Mouse (Mus musculus): ENCODE data around the gene Dtnb. TPM values are rescaled to one million over a fixed set of nuclear protein-coding genes. Genes with fewer than 3 reads are reported as not detected.

Gene Dtnb
- polyA plus RNA-seq, 1 experiment from 2014 or later = 44.8 TPM

GRCm38 (mm10) chr12:3719151-3719721, 147.1 kb downstream of the Dtnb start:
- Histone ChIP-seq H3K27ac (replicated peaks) (0 out of 2 replicates have a peak overlapping the region, but pooled peaks have one; percentile 11), H3K9ac (no peak overlapping the region), H3K4me2 (no peak overlapping the region), H3K27me3 (no peaks in the 10 kb centered on the region), H3K36me3 (peaks cover 7% of the 10 kb centered on the region; the same call in 1 of the 2 replicates), H3K9me3 (no peaks in the 10 kb centered on the region), H3K4me3 (no peak overlapping the region), H3K4me1 (replicated peaks) (peaks cover 16% of the 10 kb centered on the region)
- no peak for ATAC-seq (ENCODE audit: low read depth)
- 59% methylated on average over 4 of the region's 4 CpGs for WGBS

GRCm38 (mm10) chr12:3720527-3720926, 148.3 kb downstream of the Dtnb start:
- Histone ChIP-seq H3K27ac (replicated peaks) (no peak overlapping the region), H3K9ac (no peak overlapping the region)
- 84% methylated on average over 2 of the region's 2 CpGs for WGBS

DNA sequence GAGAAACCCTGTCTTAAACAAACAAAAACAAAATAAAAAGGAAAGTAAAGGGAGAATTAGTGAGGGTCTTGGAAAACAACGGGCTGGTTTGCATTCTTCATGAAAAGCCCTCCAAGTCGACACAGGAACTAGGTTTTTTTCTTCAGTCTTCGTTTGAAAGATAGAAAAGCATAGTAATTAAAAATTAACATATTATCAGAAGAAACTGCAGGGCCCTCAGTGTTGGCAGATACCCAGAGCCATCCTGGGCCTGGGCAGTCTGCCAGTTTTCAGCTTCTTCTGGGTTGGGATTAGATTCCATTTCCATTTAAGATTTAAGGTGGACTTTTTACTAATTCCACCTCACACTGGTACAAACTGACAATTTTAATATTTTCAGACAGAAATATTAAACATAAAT, 151.6 kb downstream of the Dtnb start:
- Histone ChIP-seq H3K4me1 (replicated peaks) (peaks cover 14% of the 10 kb centered on the region), H3K36me3 (peaks cover 7% of the 10 kb centered on the region; the same call in 1 of the 2 replicates), H3K9ac (no peak overlapping the region), H3K9me3 (no peaks in the 10 kb centered on the region), H3K27me3 (no peaks in the 10 kb centered on the region), H3K27ac (replicated peaks) (peak overlapping the region; percentile 18; the same call in 1 of the 2 replicates), H3K4me2 (no peak overlapping the region), H3K4me3 (no peak overlapping the region)
- ATAC-seq (ENCODE audit: low read depth) = no peak
- WGBS = 39% methylated on average over 3 of the region's 3 CpGs

More at GRCm38 (mm10) chr12:3720527-3720926, 148.3 kb downstream of the Dtnb start:
- H3K4me2 ChIP-seq = no peak overlapping the region
- H3K27me3 ChIP-seq = no peaks in the 10 kb centered on the region
- H3K4me1 ChIP-seq (replicated peaks) = peaks cover 23% of the 10 kb centered on the region
- H3K4me3 ChIP-seq = no peak overlapping the region
- H3K9me3 ChIP-seq = no peaks in the 10 kb centered on the region
- no peak for ATAC-seq (ENCODE audit: low read depth)
- peaks cover 7% of the 10 kb centered on the region; the same call in 1 of the 2 replicates for H3K36me3 ChIP-seq

GRCm38 (mm10) chr12:3724822-3725370, 152.7 kb downstream of the Dtnb start:
- H3K9me3 ChIP-seq = no peaks in the 10 kb centered on the region
- ATAC-seq (ENCODE audit: low read depth) = peak; percentile 26; the same call in 1 of the 2 replicates
- H3K4me2 ChIP-seq = no peak overlapping the region
- no peak overlapping the region for H3K4me3 ChIP-seq
- peaks cover 7% of the 10 kb centered on the region; the same call in 1 of the 2 replicates for H3K36me3 ChIP-seq
- peak overlapping the region; percentile 23; the same call in 1 of the 2 replicates for H3K27ac ChIP-seq (replicated peaks)
- no peaks in the 10 kb centered on the region for H3K27me3 ChIP-seq
- H3K4me1 ChIP-seq (replicated peaks) = peaks cover 9% of the 10 kb centered on the region
- 45% methylated on average over 5 of the region's 5 CpGs for WGBS
- H3K9ac ChIP-seq = 0 out of 2 replicates have a peak overlapping the region, but pooled peaks have one; percentile 38

DNA sequence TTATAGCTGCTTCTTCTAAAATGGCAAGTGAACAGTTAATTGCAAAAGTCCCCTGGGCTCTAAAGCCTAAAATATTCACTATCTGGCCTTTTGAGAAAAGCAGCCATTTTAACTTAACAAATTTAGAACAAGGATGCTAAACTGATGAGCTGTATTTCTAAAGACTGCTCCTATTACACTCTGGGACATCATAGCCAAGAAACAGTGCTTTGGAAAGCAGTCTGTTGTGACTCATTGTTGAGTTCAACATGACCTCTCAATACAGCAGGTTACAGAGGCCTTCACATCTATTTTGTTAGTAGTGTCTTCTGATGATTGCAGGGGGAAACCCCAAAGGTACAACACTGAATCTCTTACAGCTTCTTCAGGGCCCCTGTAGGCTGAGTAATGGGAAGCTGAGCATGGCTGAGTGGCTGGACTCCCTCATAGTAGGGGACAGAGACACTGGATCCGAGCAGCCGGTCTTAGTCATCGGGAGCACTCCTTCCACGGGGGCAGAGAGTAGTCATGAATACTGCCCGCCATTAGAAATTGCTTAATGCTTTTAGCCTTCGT, 157.4 kb downstream of the Dtnb start:
- Histone ChIP-seq H3K4me1 (replicated peaks) (peaks cover 15% of the 10 kb centered on the region), H3K4me3 (no peak overlapping the region), H3K4me2 (no peak overlapping the region), H3K27ac (replicated peaks) (no peak overlapping the region), H3K36me3 (no peaks in the 10 kb centered on the region), H3K27me3 (no peaks in the 10 kb centered on the region), H3K9me3 (no peaks in the 10 kb centered on the region), H3K9ac (no peak overlapping the region)
- no peak for ATAC-seq (ENCODE audit: low read depth)
- 79% methylated on average over 6 of the region's 6 CpGs for WGBS

- H3K4me1 ChIP-seq (replicated peaks) = peaks cover 8% of the 10 kb centered on the region
- no peak overlapping the region for H3K27ac ChIP-seq (replicated peaks)
- no peaks in the 10 kb centered on the region for H3K9me3 ChIP-seq
- no peaks in the 10 kb centered on the region for H3K36me3 ChIP-seq
- 55% methylated on average over 11 of the region's 11 CpGs for WGBS
- H3K27me3 ChIP-seq = no peaks in the 10 kb centered on the region
- H3K4me2 ChIP-seq = no peak overlapping the region
- H3K9ac ChIP-seq = no peak overlapping the region
- ATAC-seq (ENCODE audit: low read depth) = peak; percentile 84
- H3K4me3 ChIP-seq = no peak overlapping the region
Measured at GRCm38 (mm10) chr12:3732623-3733265, 160.6 kb downstream of the Dtnb start.

DNA sequence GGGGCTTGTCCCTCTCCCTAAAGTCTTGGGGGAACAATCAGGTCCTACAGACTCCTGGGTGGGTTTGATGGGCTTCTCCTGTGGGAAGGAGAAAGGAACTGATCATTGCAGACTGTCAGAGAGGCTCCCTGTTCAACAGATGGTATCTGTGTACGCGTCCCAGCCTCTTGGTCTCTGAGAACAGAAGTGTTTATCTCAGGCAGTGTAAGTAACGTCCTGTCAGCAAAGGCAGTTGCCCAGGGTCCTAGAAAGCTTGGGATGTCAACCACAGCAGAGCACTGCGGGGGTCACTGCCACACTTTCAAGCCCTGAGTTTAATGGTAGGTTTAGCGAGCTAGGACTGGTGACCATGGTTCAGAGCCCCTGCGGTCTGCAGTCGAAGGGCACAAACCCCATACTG, 161.1 kb downstream of the Dtnb start:
- H3K27me3 ChIP-seq = no peaks in the 10 kb centered on the region
- H3K4me3 ChIP-seq = no peak overlapping the region
- ATAC-seq (ENCODE audit: low read depth) = 0 out of 2 replicates have a peak, but pooled peaks have one; percentile 28
- H3K36me3 ChIP-seq = no peaks in the 10 kb centered on the region
- H3K27ac ChIP-seq (replicated peaks) = no peak overlapping the region
- no peak overlapping the region for H3K9ac ChIP-seq
- whole genome bisulfite sequencing = 81% methylated on average over 7 of the region's 7 CpGs
- H3K4me2 ChIP-seq = no peak overlapping the region
- H3K9me3 ChIP-seq = no peaks in the 10 kb centered on the region
- H3K4me1 ChIP-seq (replicated peaks) = peaks cover 8% of the 10 kb centered on the region

DNA sequence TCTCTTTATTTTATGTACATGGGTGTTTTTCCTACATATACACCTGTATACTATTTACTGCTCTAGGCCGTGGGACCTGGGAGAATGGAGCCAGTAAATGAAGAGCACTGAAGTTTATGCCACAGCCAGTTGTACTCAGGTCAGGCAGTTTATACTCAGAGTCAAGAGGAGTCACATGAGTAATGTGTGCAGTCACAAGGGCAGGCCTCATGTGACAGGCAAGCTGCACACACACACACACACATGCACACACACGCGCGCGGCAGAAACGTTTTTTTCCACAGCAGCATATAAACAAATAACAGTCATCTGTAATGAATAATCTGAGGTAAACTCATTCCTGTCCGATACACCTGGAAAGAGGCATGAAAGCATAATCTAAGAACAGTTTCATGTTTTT, 164.8 kb downstream of the Dtnb start:
- ATAC-seq (ENCODE audit: low read depth) = no peak
- no peaks in the 10 kb centered on the region for H3K27me3 ChIP-seq
- no peaks in the 10 kb centered on the region for H3K9me3 ChIP-seq
- no peaks in the 10 kb centered on the region for H3K36me3 ChIP-seq
- no peak overlapping the region for H3K4me2 ChIP-seq
- no peak overlapping the region for H3K9ac ChIP-seq
- no peak overlapping the region for H3K4me3 ChIP-seq
- H3K27ac ChIP-seq (replicated peaks) = no peak overlapping the region
- 92% methylated on average over 7 of the region's 7 CpGs for WGBS
- peaks cover 22% of the 10 kb centered on the region for H3K4me1 ChIP-seq (replicated peaks)

GRCm38 (mm10) chr12:3738741-3739529, 166.8 kb downstream of the Dtnb start:
- no peak overlapping the region for H3K4me3 ChIP-seq
- H3K27me3 ChIP-seq = no peaks in the 10 kb centered on the region
- H3K4me1 ChIP-seq (replicated peaks) = peaks cover 13% of the 10 kb centered on the region
- ATAC-seq (ENCODE audit: low read depth) = no peak
- 58% methylated on average over 7 of the region's 7 CpGs for WGBS
- no peaks in the 10 kb centered on the region for H3K36me3 ChIP-seq
- no peak overlapping the region for H3K9ac ChIP-seq
- no peak overlapping the region for H3K4me2 ChIP-seq
- no peak overlapping the region for H3K27ac ChIP-seq (replicated peaks)
- no peaks in the 10 kb centered on the region for H3K9me3 ChIP-seq

- WGBS = 77% methylated on average over 18 of the region's 18 CpGs
- no peak overlapping the region for H3K9ac ChIP-seq
- no peak overlapping the region for H3K4me3 ChIP-seq
- H3K4me1 ChIP-seq (replicated peaks) = peaks cover 13% of the 10 kb centered on the region
- H3K9me3 ChIP-seq = no peaks in the 10 kb centered on the region
- no peaks in the 10 kb centered on the region for H3K36me3 ChIP-seq
- H3K27me3 ChIP-seq = no peaks in the 10 kb centered on the region
- peak; percentile 32; the same call in 1 of the 2 replicates for ATAC-seq (ENCODE audit: low read depth)
- H3K4me2 ChIP-seq = no peak overlapping the region
- H3K27ac ChIP-seq (replicated peaks) = peak overlapping the region; percentile 54
Measured at GRCm38 (mm10) chr12:3739749-3740704, 167.8 kb downstream of the Dtnb start.

GRCm38 (mm10) chr12:3740705-3741081, 168.5 kb downstream of the Dtnb start:
- no peaks in the 10 kb centered on the region for H3K36me3 ChIP-seq
- H3K4me3 ChIP-seq = no peak overlapping the region
- ATAC-seq (ENCODE audit: low read depth) = peak; percentile 72; the same call in 1 of the 2 replicates
- peaks cover 13% of the 10 kb centered on the region for H3K4me1 ChIP-seq (replicated peaks)
- no peak overlapping the region for H3K9ac ChIP-seq
- no peaks in the 10 kb centered on the region for H3K27me3 ChIP-seq
- H3K4me2 ChIP-seq = no peak overlapping the region
- peak overlapping the region; percentile 54 for H3K27ac ChIP-seq (replicated peaks)
- H3K9me3 ChIP-seq = no peaks in the 10 kb centered on the region
- WGBS = 62% methylated on average over 3 of the region's 3 CpGs
